Mouse (Mus musculus): ENCODE measurements around the gene Neurod6. TPM values are rescaled to one million over a fixed set of nuclear protein-coding genes. Genes with fewer than 3 reads are reported as not detected.

Neurod6 gene
- total and polyA plus RNA-seq, 3 experiments: not detected

GRCm38 (mm10) chr6:55649581-55649980 lies 31.5 kb downstream of the Neurod6 start:
- no peak for DNase-seq (ENCODE audit: low read depth, low spot score)
- TF ChIP-seq USF1 (IDR thresholded peaks at IDR 0.05; ENCODE audit: low read depth, low read length): no peak
- TF ChIP-seq CTCF (IDR thresholded peaks at IDR 0.05 in 2 of 3, conservative IDR thresholded peaks at IDR 0.05 in 1 of 3; ENCODE audit: control insufficient read depth in 1 of 3, insufficient read depth in 1 of 3, low read depth in 2 of 3, low read length in 3 of 3, poor library complexity in 1 of 3, severe bottlenecking in 1 of 3): no peak
- TF ChIP-seq ZMIZ1 (IDR thresholded peaks at IDR 0.05; ENCODE audit: low read depth, low read length): no peak
- TF ChIP-seq NRF1 (IDR thresholded peaks at IDR 0.05; ENCODE audit: insufficient read depth, low read depth, low read length, poor library complexity, severe bottlenecking): no peak
- TF ChIP-seq POLR2AphosphoS5 (IDR thresholded peaks at IDR 0.05; ENCODE audit: borderline replicate concordance, low read depth, low read length): no peak
- no peak for TF ChIP-seq BHLHE40 (IDR thresholded peaks at IDR 0.05; ENCODE audit: borderline replicate concordance, low read depth, low read length)
- no peak for TF ChIP-seq MAX (IDR thresholded peaks at IDR 0.05; ENCODE audit: low read length)
- no peak for TF ChIP-seq E2F4 (IDR thresholded peaks at IDR 0.05; ENCODE audit: borderline replicate concordance, low read depth, low read length)
- TF ChIP-seq HCFC1 (IDR thresholded peaks at IDR 0.05; ENCODE audit: low read depth, low read length): no peak

GRCm38 (mm10) chr6:55648886-55649285 lies 32.2 kb downstream of the Neurod6 start:
- TF ChIP-seq BHLHE40 (IDR thresholded peaks at IDR 0.05; ENCODE audit: borderline replicate concordance, low read depth, low read length) (no peak), NRF1 (IDR thresholded peaks at IDR 0.05; ENCODE audit: insufficient read depth, low read depth, low read length, poor library complexity, severe bottlenecking) (no peak), UBTF (IDR thresholded peaks at IDR 0.05; ENCODE audit: borderline replicate concordance, insufficient read depth, low read depth, low read length) (no peak), SIN3A (IDR thresholded peaks at IDR 0.05; ENCODE audit: low read length) (no peak), ZKSCAN1 (IDR thresholded peaks at IDR 0.05; ENCODE audit: low read depth, low read length) (no peak), MEF2A (IDR thresholded peaks at IDR 0.05; ENCODE audit: extremely low read depth, insufficient replicate concordance, low read depth, low read length, poor library complexity, severe bottlenecking) (no peak), ZC3H11A (IDR thresholded peaks at IDR 0.05; ENCODE audit: low read depth, low read length) (no peak), USF1 (IDR thresholded peaks at IDR 0.05; ENCODE audit: low read depth, low read length) (no peak), CHD2 (IDR thresholded peaks at IDR 0.05; ENCODE audit: low read length) (no peak), TBP (IDR thresholded peaks at IDR 0.05; ENCODE audit: low read depth, low read length) (no peak), ETS1 (IDR thresholded peaks at IDR 0.05; ENCODE audit: low read depth, low read length) (no peak), MYB (IDR thresholded peaks at IDR 0.05; ENCODE audit: low read depth, low read length) (no peak), GATA1 (IDR thresholded peaks at IDR 0.05; ENCODE audit: low read depth, low read length) (no peak), HCFC1 (IDR thresholded peaks at IDR 0.05; ENCODE audit: low read depth, low read length) (no peak), POLR2A (IDR thresholded peaks at IDR 0.05; ENCODE audit: control insufficient read depth in 1 of 2, insufficient read depth in 1 of 2, low read depth in 1 of 2, low read length in 2 of 2, poor library complexity in 1 of 2) (no peak), RCOR1 (IDR thresholded peaks at IDR 0.05; ENCODE audit: low read depth, low read length) (no peak)
- no peak overlapping the region for H3K27ac ChIP-seq (ENCODE audit: control insufficient read depth, low read depth, low read length)
- no peak overlapping the region for H3K9ac ChIP-seq (ENCODE audit: control insufficient read depth, low read depth, low read length, poor library complexity, severe bottlenecking)
- H3K4me1 ChIP-seq (ENCODE audit: control insufficient read depth in 1 of 2, insufficient read depth in 2 of 2, low read length in 2 of 2): no peaks in the 10 kb centered on the region
- no peak overlapping the region for H3K4me3 ChIP-seq (ENCODE audit: control insufficient read depth in 1 of 2, insufficient read depth in 1 of 2, low read depth in 2 of 2, low read length in 2 of 2)
- H3K79me2 ChIP-seq (ENCODE audit: control insufficient read depth, insufficient read depth, low read length, poor library complexity): no peaks in the 10 kb centered on the region
- no peak for DNase-seq (ENCODE audit: low read depth, low spot score)
- H3K36me3 ChIP-seq (ENCODE audit: control insufficient read depth in 1 of 2, insufficient read depth in 2 of 2, low read length in 2 of 2): no peaks in the 10 kb centered on the region
- no peaks in the 10 kb centered on the region for H3K27me3 ChIP-seq (ENCODE audit: control insufficient read depth in 1 of 2, insufficient read depth in 2 of 2, low read length in 2 of 2)
- H3K9me3 ChIP-seq (replicated peaks; ENCODE audit: insufficient read depth, low read length): no peaks in the 10 kb centered on the region

More at GRCm38 (mm10) chr6:55649581-55649980, 31.5 kb downstream of the Neurod6 start:
- Histone ChIP-seq H3K9ac (ENCODE audit: control insufficient read depth, low read depth, low read length, poor library complexity, severe bottlenecking) (no peak overlapping the region), H3K9me3 (replicated peaks; ENCODE audit: insufficient read depth, low read length) (no peaks in the 10 kb centered on the region), H3K27ac (ENCODE audit: control insufficient read depth, low read depth, low read length) (no peak overlapping the region), H3K27me3 (ENCODE audit: control insufficient read depth in 1 of 2, insufficient read depth in 2 of 2, low read length in 2 of 2) (no peaks in the 10 kb centered on the region), H3K4me3 (ENCODE audit: control insufficient read depth in 1 of 2, insufficient read depth in 1 of 2, low read depth in 2 of 2, low read length in 2 of 2) (no peak overlapping the region), H3K4me1 (ENCODE audit: control insufficient read depth in 1 of 2, insufficient read depth in 2 of 2, low read length in 2 of 2) (no peaks in the 10 kb centered on the region), H3K36me3 (ENCODE audit: control insufficient read depth in 1 of 2, insufficient read depth in 2 of 2, low read length in 2 of 2) (no peaks in the 10 kb centered on the region), H3K79me2 (ENCODE audit: control insufficient read depth, insufficient read depth, low read length, poor library complexity) (no peaks in the 10 kb centered on the region)

Measured in MEL (cell line).